Mouse (Mus musculus): ENCODE data around the gene Sorbs1. TPM values are rescaled to one million over a fixed set of nuclear protein-coding genes. Genes with fewer than 3 reads are reported as not detected.

Gene Sorbs1
- polyA plus RNA-seq, 2 experiments, result 35.3 to 40.6 TPM

GRCm38 (mm10) chr19:40352006-40352405, 161.6 kb downstream of the Sorbs1 start:
- H3K4me1 ChIP-seq (ENCODE audit: control insufficient read depth, insufficient read depth, low read length), result no peaks in the 10 kb centered on the region
- H3K9me3 ChIP-seq (ENCODE audit: control insufficient read depth, low read length), result no peaks in the 10 kb centered on the region
- no peaks in the 10 kb centered on the region for H3K27me3 ChIP-seq (ENCODE audit: control insufficient read depth, insufficient read depth, low read length)
- no peak overlapping the region for H3K9ac ChIP-seq (ENCODE audit: low read depth, low read length, severe bottlenecking)
- no peak for TF ChIP-seq POLR2A (IDR thresholded peaks at IDR 0.05; ENCODE audit: borderline replicate concordance, extremely low read depth, insufficient read depth, insufficient read length)
- no peak overlapping the region for H3K27ac ChIP-seq (replicated peaks; ENCODE audit: low read depth, low read length)
- 81% methylated on average over 14 of the region's 14 CpGs for WGBS
- ATAC-seq (ENCODE audit: low FRiP score, low read depth) (no peak), DNase-seq (ENCODE audit: low spot score) (no peak)
- H3K4me3 ChIP-seq (replicated peaks; ENCODE audit: low read length), result no peak overlapping the region
- H3K36me3 ChIP-seq (ENCODE audit: control insufficient read depth, insufficient read depth, low read length), result peaks cover 13% of the 10 kb centered on the region; the same call in 1 of the 2 replicates
- H3K4me2 ChIP-seq (replicated peaks; ENCODE audit: low read depth, low read length, severe bottlenecking), result no peak overlapping the region

GRCm38 (mm10) chr19:40350835-40351234, 162.7 kb downstream of the Sorbs1 start:
- ATAC-seq (ENCODE audit: low FRiP score, low read depth) (no peak), DNase-seq (ENCODE audit: low spot score) (no peak)
- no peaks in the 10 kb centered on the region for H3K27me3 ChIP-seq (ENCODE audit: control insufficient read depth, insufficient read depth, low read length)
- H3K9me3 ChIP-seq (ENCODE audit: control insufficient read depth, low read length), result no peaks in the 10 kb centered on the region
- H3K9ac ChIP-seq (ENCODE audit: low read depth, low read length, severe bottlenecking), result no peak overlapping the region
- H3K4me3 ChIP-seq (replicated peaks; ENCODE audit: low read length), result no peak overlapping the region
- no peaks in the 10 kb centered on the region for H3K4me1 ChIP-seq (ENCODE audit: control insufficient read depth, insufficient read depth, low read length)
- no peak for TF ChIP-seq POLR2A (IDR thresholded peaks at IDR 0.05; ENCODE audit: borderline replicate concordance, extremely low read depth, insufficient read depth, insufficient read length)
- H3K36me3 ChIP-seq (ENCODE audit: control insufficient read depth, insufficient read depth, low read length), result peaks cover 11% of the 10 kb centered on the region; the same call in 1 of the 2 replicates
- no peak overlapping the region for H3K4me2 ChIP-seq (replicated peaks; ENCODE audit: low read depth, low read length, severe bottlenecking)
- no peak overlapping the region for H3K27ac ChIP-seq (replicated peaks; ENCODE audit: low read depth, low read length)
- 83% methylated on average over 4 of the region's 4 CpGs for WGBS

- Histone ChIP-seq H3K4me1 (ENCODE audit: control insufficient read depth, insufficient read depth, low read length) (no peaks in the 10 kb centered on the region), H3K36me3 (ENCODE audit: control insufficient read depth, insufficient read depth, low read length) (peaks cover 11% of the 10 kb centered on the region; the same call in 1 of the 2 replicates), H3K27me3 (ENCODE audit: control insufficient read depth, insufficient read depth, low read length) (no peaks in the 10 kb centered on the region), H3K4me3 (replicated peaks; ENCODE audit: low read length) (no peak overlapping the region), H3K27ac (replicated peaks; ENCODE audit: low read depth, low read length) (no peak overlapping the region), H3K9ac (ENCODE audit: low read depth, low read length, severe bottlenecking) (no peak overlapping the region), H3K9me3 (ENCODE audit: control insufficient read depth, low read length) (no peaks in the 10 kb centered on the region), H3K4me2 (replicated peaks; ENCODE audit: low read depth, low read length, severe bottlenecking) (no peak overlapping the region)
- DNase-seq (ENCODE audit: low spot score), result no peak
- ATAC-seq (ENCODE audit: low FRiP score, low read depth), result no peak
- TF ChIP-seq POLR2A (IDR thresholded peaks at IDR 0.05; ENCODE audit: borderline replicate concordance, extremely low read depth, insufficient read depth, insufficient read length), result no peak
- WGBS, result 64% methylated on average over 16 of the region's 16 CpGs
These were observed 163.6 kb downstream of the Sorbs1 start for GRCm38 (mm10) chr19:40349713-40350671.

- Histone ChIP-seq H3K4me3 (replicated peaks; ENCODE audit: low read length) (no peak overlapping the region), H3K9me3 (ENCODE audit: control insufficient read depth, low read length) (no peaks in the 10 kb centered on the region), H3K36me3 (ENCODE audit: control insufficient read depth, insufficient read depth, low read length) (peaks cover 11% of the 10 kb centered on the region; the same call in 1 of the 2 replicates), H3K27me3 (ENCODE audit: control insufficient read depth, insufficient read depth, low read length) (no peaks in the 10 kb centered on the region), H3K9ac (ENCODE audit: low read depth, low read length, severe bottlenecking) (no peak overlapping the region), H3K27ac (replicated peaks; ENCODE audit: low read depth, low read length) (no peak overlapping the region), H3K4me2 (replicated peaks; ENCODE audit: low read depth, low read length, severe bottlenecking) (no peak overlapping the region), H3K4me1 (ENCODE audit: control insufficient read depth, insufficient read depth, low read length) (no peaks in the 10 kb centered on the region)
- DNase-seq (ENCODE audit: low spot score), result no peak
- TF ChIP-seq POLR2A (IDR thresholded peaks at IDR 0.05; ENCODE audit: borderline replicate concordance, extremely low read depth, insufficient read depth, insufficient read length), result no peak
- 78% methylated on average over 3 of the region's 3 CpGs for WGBS
- ATAC-seq (ENCODE audit: low FRiP score, low read depth), result no peak
These were observed 164.3 kb downstream of the Sorbs1 start for GRCm38 (mm10) chr19:40349281-40349680.

GRCm38 (mm10) chr19:40348652-40349051, 164.9 kb downstream of the Sorbs1 start:
- H3K9ac ChIP-seq (ENCODE audit: low read depth, low read length, severe bottlenecking), result no peak overlapping the region
- peaks cover 11% of the 10 kb centered on the region; the same call in 1 of the 2 replicates for H3K36me3 ChIP-seq (ENCODE audit: control insufficient read depth, insufficient read depth, low read length)
- TF ChIP-seq POLR2A (IDR thresholded peaks at IDR 0.05; ENCODE audit: borderline replicate concordance, extremely low read depth, insufficient read depth, insufficient read length), result no peak
- H3K9me3 ChIP-seq (ENCODE audit: control insufficient read depth, low read length), result no peaks in the 10 kb centered on the region
- no peak overlapping the region for H3K27ac ChIP-seq (replicated peaks; ENCODE audit: low read depth, low read length)
- ATAC-seq (ENCODE audit: low FRiP score, low read depth) (no peak), DNase-seq (ENCODE audit: low spot score) (no peak)
- 30% methylated on average over 2 of the region's 2 CpGs for WGBS
- H3K4me2 ChIP-seq (replicated peaks; ENCODE audit: low read depth, low read length, severe bottlenecking), result no peak overlapping the region
- no peaks in the 10 kb centered on the region for H3K4me1 ChIP-seq (ENCODE audit: control insufficient read depth, insufficient read depth, low read length)
- H3K27me3 ChIP-seq (ENCODE audit: control insufficient read depth, insufficient read depth, low read length), result no peaks in the 10 kb centered on the region
- no peak overlapping the region for H3K4me3 ChIP-seq (replicated peaks; ENCODE audit: low read length)
